ENCODE assay signal across 10 mouse cellular contexts in genomic region chr2:155482021-155482420, GRCm38 (mm10). TPM values are rescaled to one million over a fixed set of nuclear protein-coding genes. Genes with fewer than 3 reads are reported as not detected.
A peak's percentile ranks its signal among the peaks of the same experiment; 100 is the strongest.
DNase-seq lines count a peak whose midpoint lies in the region; ATAC-seq lines count a peak whose summit lies in the region.
"Had no signal": no experiment of that assay in that cellular context is flagged by ENCODE, and none has a peak within 500 bp of the region (broad histone marks: within the 10 kb centered on the region; RNA-seq: fewer than 3 reads in every experiment).

No protein-coding gene starts in this region.

- H3K4me3 ChIP-seq in hindbrain, embryonic 11.5 days (ENCODE audit: low read depth, low read length), result no peak overlapping the region
- H3K4me3 ChIP-seq in hindbrain, embryonic 13.5 days, result no peak overlapping the region
- H3K4me3 ChIP-seq: embryonic facial prominence, embryonic 15.5 days; limb, embryonic 15.5 days had no signal

- H3K9me3 ChIP-seq in hindbrain, embryonic 11.5 days (ENCODE audit: control insufficient read depth, low read length), result no peaks in the 10 kb centered on the region
- H3K9me3 ChIP-seq in hindbrain, embryonic 13.5 days, result no peaks in the 10 kb centered on the region
- H3K9me3 ChIP-seq: embryonic facial prominence, embryonic 15.5 days; limb, embryonic 15.5 days had no signal

- 43% methylated on average over 3 of the region's 3 CpGs for WGBS in hindbrain, embryonic 11.5 days
- WGBS in hindbrain, embryonic 13.5 days, result 50% methylated on average over 3 of the region's 3 CpGs

- no peaks in the 10 kb centered on the region for H3K36me3 ChIP-seq in hindbrain, embryonic 11.5 days (ENCODE audit: control insufficient read depth, insufficient read depth, low read length)
- no peaks in the 10 kb centered on the region for H3K36me3 ChIP-seq in hindbrain, embryonic 13.5 days
- H3K36me3 ChIP-seq: embryonic facial prominence, embryonic 15.5 days; limb, embryonic 15.5 days had no signal

- no peak overlapping the region for H3K4me2 ChIP-seq in hindbrain, embryonic 11.5 days (replicated peaks; ENCODE audit: low read depth, low read length)
- H3K4me2 ChIP-seq in hindbrain, embryonic 13.5 days, result no peak overlapping the region
- H3K4me2 ChIP-seq: embryonic facial prominence, embryonic 15.5 days; limb, embryonic 15.5 days had no signal

- H3K27ac ChIP-seq in hindbrain, embryonic 11.5 days (ENCODE audit: low read depth, low read length), result no peak overlapping the region
- no peak overlapping the region for H3K27ac ChIP-seq in hindbrain, embryonic 13.5 days
- H3K27ac ChIP-seq: embryonic facial prominence, embryonic 15.5 days; limb, embryonic 15.5 days had no signal

- DNase-seq in hindbrain, embryonic 11.5 days (ENCODE audit: low spot score), result peak; percentile 82
- peak; percentile 86 for DNase-seq in 416B (ENCODE audit: low read depth)
- DNase-seq in MN1 (ENCODE audit: low spot score), result peak; percentile 67
- peak; percentile 51 to 77 for DNase-seq in cerebellum, postnatal 25 days
- DNase-seq in kidney, adult 8-10 months, result peak; percentile 59 to 80
- DNase-seq in lung, postnatal 4 days, result peak; percentile 36 to 72
- DNase-seq in testis, postnatal 10 days (ENCODE audit: low spot score), result peak; percentile 79

- H3K27me3 ChIP-seq in hindbrain, embryonic 11.5 days (ENCODE audit: control insufficient read depth, insufficient read depth, low read length), result no peaks in the 10 kb centered on the region
- no peaks in the 10 kb centered on the region for H3K27me3 ChIP-seq in hindbrain, embryonic 13.5 days
- H3K27me3 ChIP-seq: embryonic facial prominence, embryonic 15.5 days; limb, embryonic 15.5 days had no signal

- no peak overlapping the region for H3K9ac ChIP-seq in hindbrain, embryonic 11.5 days (ENCODE audit: low read depth, low read length)
- no peak overlapping the region for H3K9ac ChIP-seq in hindbrain, embryonic 13.5 days
- H3K9ac ChIP-seq: embryonic facial prominence, embryonic 15.5 days; limb, embryonic 15.5 days had no signal

- no peak for ATAC-seq in hindbrain, embryonic 11.5 days (ENCODE audit: low FRiP score)
- no peak for ATAC-seq in hindbrain, embryonic 13.5 days (ENCODE audit: low FRiP score)

- H3K4me1 ChIP-seq in hindbrain, embryonic 11.5 days (replicated peaks; ENCODE audit: control insufficient read depth, insufficient read depth, low read length), result no peaks in the 10 kb centered on the region
- no peaks in the 10 kb centered on the region for H3K4me1 ChIP-seq in hindbrain, embryonic 13.5 days (replicated peaks)
- H3K4me1 ChIP-seq: embryonic facial prominence, embryonic 15.5 days; limb, embryonic 15.5 days had no signal

RNA-seq across cellular contexts. Expression of gene Ncoa6, which starts 8.3 kb away (rescaled TPM):
- polyA plus RNA-seq in hindbrain, embryonic 11.5 days (2014; fragmentation: Nextera tagmentation; extraction: Ambion mirVana), result 29.5 and 34.8 TPM in 2 replicates
- polyA plus RNA-seq in hindbrain, embryonic 13.5 days (2015; fragmentation: Nextera tagmentation; extraction: Ambion mirVana), result 27.9 and 32.1 TPM in 2 replicates

RNA-seq across cellular contexts. Expression of gene Acss2, which starts 35.7 kb away (rescaled TPM):
- 23.3 and 24.1 TPM in 2 replicates for polyA plus RNA-seq in hindbrain, embryonic 11.5 days (2014; fragmentation: Nextera tagmentation; extraction: Ambion mirVana)
- polyA plus RNA-seq in hindbrain, embryonic 13.5 days (2015; fragmentation: Nextera tagmentation; extraction: Ambion mirVana), result 26.6 and 29.0 TPM in 2 replicates

RNA-seq across cellular contexts. Expression of gene Ggt7, which starts 36.0 kb away (rescaled TPM):
- 8.8 and 13.0 TPM in 2 replicates for polyA plus RNA-seq in hindbrain, embryonic 11.5 days (2014; fragmentation: Nextera tagmentation; extraction: Ambion mirVana)
- polyA plus RNA-seq in hindbrain, embryonic 13.5 days (2015; fragmentation: Nextera tagmentation; extraction: Ambion mirVana), result 66.3 and 73.6 TPM in 2 replicates
